Mouse (Mus musculus): ENCODE data around the gene Klk1b8. TPM values are rescaled to one million over a fixed set of nuclear protein-coding genes. Genes with fewer than 3 reads are reported as not detected.
"Not testable (repeated sequence)": the region's sequence is repeated elsewhere in the genome, so short reads cannot be mapped to it uniquely, and the experiment has no call there.

Klk1b8 gene
- polyA plus RNA-seq, 2 experiments: not detected

- ATAC-seq (ENCODE audit: insufficient read depth) (no peak), DNase-seq (ENCODE audit: low read depth in 3 of 3, low spot score in 3 of 3) (no peak)
- Histone ChIP-seq H3K27me3 (ENCODE audit: control insufficient read depth, insufficient read depth, low read length) (no peaks in the 10 kb centered on the region), H3K4me1 (replicated peaks; ENCODE audit: control insufficient read depth in 2 of 2, insufficient read depth in 2 of 2, low read length in 1 of 2) (no peaks in the 10 kb centered on the region), H3K4me2 (ENCODE audit: low read depth) (no peak overlapping the region), H3K9me3 (ENCODE audit: control insufficient read depth, low read length) (no peaks in the 10 kb centered on the region), H3K9ac (replicated peaks) (no peak overlapping the region), H3K27ac (no peak overlapping the region), H3K4me3 (ENCODE audit: insufficient read depth in 1 of 2, low read depth in 2 of 2, low read length in 2 of 2) (no peak overlapping the region), H3K36me3 (replicated peaks; ENCODE audit: control insufficient read depth, insufficient read depth, low read depth) (no peaks in the 10 kb centered on the region)
- WGBS (ENCODE audit: insufficient replicate concordance): 44% methylated on average over 3 of the region's 3 CpGs
- TF ChIP-seq EP300 (IDR thresholded peaks at IDR 0.05; ENCODE audit: low read depth): no peak
- no peak for TF ChIP-seq CTCF (IDR thresholded peaks at IDR 0.05; ENCODE audit: low read depth)
These were observed 5.7 kb upstream of the Klk1b8 start for GRCm38 (mm10) chr7:43944727-43945264.

GRCm38 (mm10) chr7:43952703-43953102, 2.2 kb downstream of the Klk1b8 start:
- TF ChIP-seq CTCF (IDR thresholded peaks at IDR 0.05; ENCODE audit: low read depth): no peak
- TF ChIP-seq EP300 (IDR thresholded peaks at IDR 0.05; ENCODE audit: low read depth): no peak
- no peak overlapping the region for H3K4me3 ChIP-seq (ENCODE audit: insufficient read depth in 1 of 2, low read depth in 2 of 2, low read length in 2 of 2)
- 42% methylated on average over 4 of the region's 4 CpGs for WGBS (ENCODE audit: insufficient replicate concordance)
- no peaks in the 10 kb centered on the region for H3K4me1 ChIP-seq (replicated peaks; ENCODE audit: control insufficient read depth in 2 of 2, insufficient read depth in 2 of 2, low read length in 1 of 2)
- no peak overlapping the region for H3K4me2 ChIP-seq (ENCODE audit: low read depth)
- DNase-seq (ENCODE audit: low read depth in 3 of 3, low spot score in 3 of 3): no peak
- no peak overlapping the region for H3K27ac ChIP-seq
- no peaks in the 10 kb centered on the region for H3K27me3 ChIP-seq (ENCODE audit: control insufficient read depth, insufficient read depth, low read length)
- ATAC-seq (ENCODE audit: insufficient read depth): no peak
- no peak overlapping the region for H3K9ac ChIP-seq (replicated peaks)
- no peaks in the 10 kb centered on the region for H3K36me3 ChIP-seq (replicated peaks; ENCODE audit: control insufficient read depth, insufficient read depth, low read depth)
- H3K9me3 ChIP-seq (ENCODE audit: control insufficient read depth, low read length): no peaks in the 10 kb centered on the region

GRCm38 (mm10) chr7:43966451-43966850, 16.0 kb downstream of the Klk1b8 start, which contains the start of gene Klk1b1:
Klk1b1 (plus strand) TSS chr7:43966751.
- H3K4me1 ChIP-seq (replicated peaks; ENCODE audit: control insufficient read depth in 2 of 2, insufficient read depth in 2 of 2, low read length in 1 of 2): no peaks in the 10 kb centered on the region
- TF ChIP-seq CTCF (IDR thresholded peaks at IDR 0.05; ENCODE audit: low read depth): no peak
- TF ChIP-seq EP300 (IDR thresholded peaks at IDR 0.05; ENCODE audit: low read depth): no peak
- no peaks in the 10 kb centered on the region for H3K27me3 ChIP-seq (ENCODE audit: control insufficient read depth, insufficient read depth, low read length)
- WGBS (ENCODE audit: insufficient replicate concordance): 29% methylated on average over 3 of the region's 3 CpGs
- no peak within 1 kb of the TSS for H3K4me3 ChIP-seq (ENCODE audit: insufficient read depth in 1 of 2, low read depth in 2 of 2, low read length in 2 of 2)
- no peak within 1 kb of the TSS for H3K27ac ChIP-seq
- no peak within 1 kb of the TSS for H3K9ac ChIP-seq (replicated peaks)
- H3K9me3 ChIP-seq (ENCODE audit: control insufficient read depth, low read length): no peaks in the 10 kb centered on the region
- ATAC-seq (ENCODE audit: insufficient read depth) (no peak), DNase-seq (ENCODE audit: low read depth in 3 of 3, low spot score in 3 of 3) (no peak)
- H3K36me3 ChIP-seq (replicated peaks; ENCODE audit: control insufficient read depth, insufficient read depth, low read depth): no peaks in the 10 kb centered on the region
- H3K4me2 ChIP-seq (ENCODE audit: low read depth): no peak within 1 kb of the TSS

- Histone ChIP-seq H3K27me3 (ENCODE audit: control insufficient read depth, insufficient read depth, low read length) (no peaks in the 10 kb centered on the region), H3K9ac (replicated peaks) (no peak overlapping the region), H3K9me3 (ENCODE audit: control insufficient read depth, low read length) (no peaks in the 10 kb centered on the region), H3K4me3 (ENCODE audit: insufficient read depth in 1 of 2, low read depth in 2 of 2, low read length in 2 of 2) (no peak overlapping the region), H3K27ac (no peak overlapping the region), H3K4me1 (replicated peaks; ENCODE audit: control insufficient read depth in 2 of 2, insufficient read depth in 2 of 2, low read length in 1 of 2) (no peaks in the 10 kb centered on the region), H3K4me2 (ENCODE audit: low read depth) (no peak overlapping the region), H3K36me3 (replicated peaks; ENCODE audit: control insufficient read depth, insufficient read depth, low read depth) (no peaks in the 10 kb centered on the region)
- 49% methylated on average over 3 of the region's 3 CpGs for WGBS (ENCODE audit: insufficient replicate concordance)
- DNase-seq (ENCODE audit: low read depth in 3 of 3, low spot score in 3 of 3) (no peak), ATAC-seq (ENCODE audit: insufficient read depth) (no peak)
- TF ChIP-seq EP300 (IDR thresholded peaks at IDR 0.05; ENCODE audit: low read depth) (no peak), CTCF (IDR thresholded peaks at IDR 0.05; ENCODE audit: low read depth) (no peak)
These were observed 16.6 kb downstream of the Klk1b8 start for GRCm38 (mm10) chr7:43967058-43967457.

GRCm38 (mm10) chr7:43967612-43968011, 17.1 kb downstream of the Klk1b8 start:
- H3K4me1 ChIP-seq (replicated peaks; ENCODE audit: control insufficient read depth in 2 of 2, insufficient read depth in 2 of 2, low read length in 1 of 2): no peaks in the 10 kb centered on the region
- no peak overlapping the region for H3K4me3 ChIP-seq (ENCODE audit: insufficient read depth in 1 of 2, low read depth in 2 of 2, low read length in 2 of 2)
- ATAC-seq (ENCODE audit: insufficient read depth): no peak
- 43% methylated on average over 2 of the region's 2 CpGs for WGBS (ENCODE audit: insufficient replicate concordance)
- H3K27ac ChIP-seq: no peak overlapping the region
- TF ChIP-seq EP300 (IDR thresholded peaks at IDR 0.05; ENCODE audit: low read depth): no peak
- TF ChIP-seq CTCF (IDR thresholded peaks at IDR 0.05; ENCODE audit: low read depth): no peak
- H3K9ac ChIP-seq (replicated peaks): no peak overlapping the region
- H3K9me3 ChIP-seq (ENCODE audit: control insufficient read depth, low read length): no peaks in the 10 kb centered on the region
- H3K4me2 ChIP-seq (ENCODE audit: low read depth): no peak overlapping the region
- H3K27me3 ChIP-seq (ENCODE audit: control insufficient read depth, insufficient read depth, low read length): no peaks in the 10 kb centered on the region
- H3K36me3 ChIP-seq (replicated peaks; ENCODE audit: control insufficient read depth, insufficient read depth, low read depth): no peaks in the 10 kb centered on the region
- DNase-seq (ENCODE audit: low read depth in 3 of 3, low spot score in 3 of 3): no peak

- not testable (repeated sequence) for ATAC-seq (ENCODE audit: insufficient read depth); H3K36me3 ChIP-seq (replicated peaks; ENCODE audit: control insufficient read depth, insufficient read depth, low read depth); DNase-seq (ENCODE audit: low read depth in 3 of 3, low spot score in 3 of 3); H3K27ac ChIP-seq; H3K4me3 ChIP-seq (ENCODE audit: insufficient read depth in 1 of 2, low read depth in 2 of 2, low read length in 2 of 2); H3K4me1 ChIP-seq (replicated peaks; ENCODE audit: control insufficient read depth in 2 of 2, insufficient read depth in 2 of 2, low read length in 1 of 2); H3K9me3 ChIP-seq (ENCODE audit: control insufficient read depth, low read length); H3K9ac ChIP-seq (replicated peaks); H3K27me3 ChIP-seq (ENCODE audit: control insufficient read depth, insufficient read depth, low read length); H3K4me2 ChIP-seq (ENCODE audit: low read depth)
- WGBS (ENCODE audit: insufficient replicate concordance): 48% methylated on average over 1 of the region's 1 CpGs
These were observed 25.3 kb downstream of the Klk1b8 start, which contains the start of gene Klk1b9 for GRCm38 (mm10) chr7:43975761-43976160. Klk1b9 (plus strand) TSS chr7:43976061.
